Mouse (Mus musculus): ENCODE measurements around the gene Bicra.

DNA sequence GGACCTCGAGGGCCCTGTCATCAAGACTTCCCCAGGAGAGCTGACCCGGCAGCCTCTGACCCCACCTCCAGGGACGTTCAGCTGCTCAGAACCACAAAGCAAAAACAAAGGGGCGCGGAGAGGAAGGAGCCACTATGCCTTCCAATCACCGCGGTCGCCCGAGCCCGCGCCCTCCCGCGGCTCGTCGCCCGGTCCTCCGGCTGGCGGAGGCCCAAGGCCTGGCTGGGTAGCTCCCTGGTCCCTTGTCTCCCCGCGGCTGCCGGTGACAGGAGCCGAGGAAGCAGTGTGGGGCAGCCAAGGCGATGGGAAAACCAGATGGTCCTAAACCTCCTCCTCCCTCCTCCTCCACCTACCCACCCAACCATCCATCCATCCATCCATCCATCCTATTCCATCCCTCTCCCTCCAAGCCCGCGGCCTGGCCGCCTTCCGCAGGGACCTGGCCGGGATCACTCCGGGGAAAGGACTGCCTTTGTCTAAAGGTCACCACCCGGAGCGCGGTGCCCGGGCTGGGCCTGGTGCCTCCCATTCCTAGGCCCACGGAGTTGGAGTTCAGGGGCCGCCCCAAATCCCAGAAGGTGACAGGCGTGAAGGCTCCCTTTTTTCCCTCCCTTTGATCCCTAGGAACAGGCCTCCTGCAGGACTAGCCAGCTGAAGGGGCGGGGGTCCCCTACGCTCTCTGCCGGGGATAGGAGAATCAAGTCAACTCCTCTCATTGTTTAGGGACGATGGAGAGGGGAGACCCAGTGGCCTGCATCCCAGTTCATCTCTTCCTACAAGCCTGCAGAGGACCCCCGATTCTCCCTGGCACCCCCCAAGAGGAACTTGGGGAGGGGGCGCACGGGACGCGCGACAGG is 1.0 kb downstream of the Bicra start:
- TF ChIP-seq CTCF (IDR thresholded peaks at IDR 0.05; ENCODE audit: low read depth, low read length) (no peak), POLR2A (IDR thresholded peaks at IDR 0.05; ENCODE audit: insufficient read depth, low read length) (no peak)
